8 mouse cellular contexts compared by ENCODE assay signal in genomic region chr8:111625694-111626527, GRCm38 (mm10). TPM values are rescaled to one million over a fixed set of nuclear protein-coding genes. Genes with fewer than 3 reads are reported as not detected.
DNase-seq lines count a peak whose midpoint lies in the region; ATAC-seq and TF ChIP-seq lines count a peak whose summit lies in the region.

No protein-coding gene starts in this region.

- H3K4me3 ChIP-seq in intestine, embryonic 16.5 days (ENCODE audit: low read length): no peak overlapping the region
- no peak overlapping the region for H3K4me3 ChIP-seq in liver, adult 2 months (ENCODE audit: insufficient read depth, low read depth, low read length)

- H3K36me3 ChIP-seq in intestine, embryonic 16.5 days (ENCODE audit: control insufficient read depth, insufficient read depth, low read length): no peaks in the 10 kb centered on the region
- H3K36me3 ChIP-seq in liver, adult 2 months (ENCODE audit: control insufficient read depth, insufficient read depth, low read length): no peaks in the 10 kb centered on the region

- H3K9me3 ChIP-seq in intestine, embryonic 16.5 days (ENCODE audit: control insufficient read depth, low read length): no peaks in the 10 kb centered on the region

- no peak overlapping the region for H3K9ac ChIP-seq in intestine, embryonic 16.5 days (ENCODE audit: low read depth, low read length)
- no peak overlapping the region for H3K9ac ChIP-seq in liver, adult 2 months (ENCODE audit: low read depth, low read length)

- no peak overlapping the region for H3K27ac ChIP-seq in intestine, embryonic 16.5 days (ENCODE audit: low read length)
- H3K27ac ChIP-seq in liver, adult 2 months (replicated peaks; ENCODE audit: insufficient read depth, low read depth, low read length): no peak overlapping the region; the same call in 1 of the 2 replicates

- H3K4me2 ChIP-seq in intestine, embryonic 16.5 days (ENCODE audit: low read depth, low read length): no peak overlapping the region

- H3K79me2 ChIP-seq in liver, adult 2 months (ENCODE audit: control insufficient read depth, insufficient read depth, low read length): peaks cover 5% of the 10 kb centered on the region; the same call in 1 of the 2 replicates

- TF ChIP-seq POLR2A in liver, adult 2 months (IDR thresholded peaks at IDR 0.05; ENCODE audit: extremely low read depth, insufficient read depth, low read length): no peak

- H3K27me3 ChIP-seq in intestine, embryonic 16.5 days (replicated peaks; ENCODE audit: control insufficient read depth, insufficient read depth, low read length): no peaks in the 10 kb centered on the region
- H3K27me3 ChIP-seq in liver, adult 2 months (ENCODE audit: control insufficient read depth, insufficient read depth, low read length): no peaks in the 10 kb centered on the region

- peaks cover 21% of the 10 kb centered on the region for H3K4me1 ChIP-seq in intestine, embryonic 16.5 days (ENCODE audit: control insufficient read depth, insufficient read depth, low read length)
- peaks cover 24% of the 10 kb centered on the region for H3K4me1 ChIP-seq in liver, adult 2 months (ENCODE audit: control insufficient read depth, insufficient read depth, low read length)

- peak; percentile 21; the same call in 1 of the 2 replicates for ATAC-seq in cerebellum, adult (ENCODE audit: insufficient number of reproducible peaks, low FRiP score, low TSS enrichment)
- ATAC-seq in intestine, embryonic 16.5 days: peak; percentile 34

- WGBS in intestine, embryonic 16.5 days: 25% methylated on average over 6 of the region's 6 CpGs
- WGBS in liver, adult 2 months: 15% methylated on average over 6 of the region's 6 CpGs

- peak; percentile 75 for DNase-seq in A20 (ENCODE audit: low read depth, low spot score)
- DNase-seq in ES-CJ7 (ENCODE audit: low read depth, low spot score): peak; percentile 95
- DNase-seq in forelimb bud, embryonic 11.5 days (ENCODE audit: low read depth, low spot score): peak; percentile 62
- peak; percentile 57 for DNase-seq in liver, adult 2 months (ENCODE audit: extremely low read depth, low read depth, low spot score)
- DNase-seq in retina, embryonic 14.5 days (ENCODE audit: low spot score): peak; percentile 86
- DNase-seq in yolk sac, embryonic 10.5 days (ENCODE audit: low spot score): peak; percentile 62

- peak; percentile 84 for TF ChIP-seq CTCF in liver, adult 2 months (IDR thresholded peaks at IDR 0.05; ENCODE audit: low read depth, low read length)

RNA-seq across cellular contexts. Expression of gene Ldhd, which starts 4.3 kb away (rescaled TPM):
- polyA plus RNA-seq in intestine, embryonic 16.5 days (2015; fragmentation: Nextera tagmentation; extraction: Ambion mirVana): 2.7 and 3.5 TPM in 2 replicates
- total RNA-seq in liver, adult 2 months (2014; rRNA removed): 84.5 and 91.7 TPM in 2 replicates
- 160 and 175 TPM in 2 replicates for polyA plus RNA-seq in liver, adult 2 months (2012; rRNA removed)

RNA-seq across cellular contexts. Expression of gene Zfp1, which starts 17.3 kb away (rescaled TPM):
- 12.6 and 16.0 TPM in 2 replicates for polyA plus RNA-seq in intestine, embryonic 16.5 days (2015; fragmentation: Nextera tagmentation; extraction: Ambion mirVana)
- total RNA-seq in liver, adult 2 months (2014; rRNA removed): 4.7 and 5.0 TPM in 2 replicates
- 2.9 and 4.3 TPM in 2 replicates for polyA plus RNA-seq in liver, adult 2 months (2012; rRNA removed)

Comparison
In these comparisons a context has a peak if more than half of its experiments do, and no peak if none do; other contexts are left out.
1. RNA of gene Ldhd, which starts 4.3 kb away (polyA plus RNA-seq): 160 to 175 TPM in liver, adult 2 months; 2.7 to 3.5 TPM in intestine, embryonic 16.5 days; every median in the first group is over 10 times any median in the second.
2. Peak in every context shown above with its lines, with median percentiles within 50 percentile points of each other: DNase-seq.